ENCODE assay signal across 8 mouse cellular contexts in genomic region chr8:104533971-104534778, GRCm38 (mm10). TPM values are rescaled to one million over a fixed set of nuclear protein-coding genes. Genes with fewer than 3 reads are reported as not detected.
DNase-seq lines count a peak whose midpoint lies in the region; ATAC-seq lines count a peak whose summit lies in the region.

Gene Nae1 (minus strand): TSS chr8:104534637.
Gene Car7 (plus strand): TSS chr8:104534689.

- no peaks in the 10 kb centered on the region for H3K9me3 ChIP-seq in heart, embryonic 13.5 days
- H3K9me3 ChIP-seq in liver, embryonic 12.5 days (replicated peaks): no peaks in the 10 kb centered on the region
- H3K9me3 ChIP-seq in stomach, embryonic 15.5 days: no peaks in the 10 kb centered on the region

- peak within 1 kb of the TSS; percentile 85 for H3K4me2 ChIP-seq in heart, embryonic 13.5 days
- peak within 1 kb of the TSS; percentile 78 for H3K4me2 ChIP-seq in liver, embryonic 12.5 days
- H3K4me2 ChIP-seq in stomach, embryonic 15.5 days: peak within 1 kb of the TSS; percentile 63

- peak; percentile 85 for ATAC-seq in heart, embryonic 13.5 days (ENCODE audit: extremely low read depth, insufficient number of reproducible peaks, low FRiP score, low TSS enrichment)
- peak; percentile 97 for ATAC-seq in liver, embryonic 12.5 days
- peak; percentile 96 for ATAC-seq in stomach, embryonic 15.5 days (ENCODE audit: insufficient read depth, low FRiP score, low read depth)

- H3K4me1 ChIP-seq in brown adipose tissue, adult 24 weeks (ENCODE audit: control insufficient read depth, insufficient read depth, insufficient read length, low read length): peaks cover 3% of the 10 kb centered on the region; the same call in 1 of the 2 replicates
- H3K4me1 ChIP-seq in heart, embryonic 13.5 days: peaks cover 29% of the 10 kb centered on the region
- H3K4me1 ChIP-seq in liver, embryonic 12.5 days: peaks cover 32% of the 10 kb centered on the region
- peaks cover 10% of the 10 kb centered on the region; the same call in 1 of the 2 replicates for H3K4me1 ChIP-seq in stomach, embryonic 15.5 days

- H3K9ac ChIP-seq in heart, embryonic 13.5 days: peak within 1 kb of the TSS; percentile 98
- H3K9ac ChIP-seq in liver, embryonic 12.5 days: peak within 1 kb of the TSS; percentile 90
- H3K9ac ChIP-seq in stomach, embryonic 15.5 days: peak within 1 kb of the TSS; percentile 90

- peak; percentile 98 for DNase-seq in CD4-positive, CD25-positive, alpha-beta regulatory T cell, adult 2 months (ENCODE audit: low read depth, low spot score)
- peak; percentile 14 for DNase-seq in fat pad, adult 2 months (ENCODE audit: extremely low read depth, low read depth, low spot score)
- peak; percentile 95 for DNase-seq in kidney, postnatal 10 days
- peak; percentile 91 to 93 for DNase-seq in natural killer cell, adult 2 months (ENCODE audit: low spot score in 2 of 2)

- peak within 1 kb of the TSS; percentile 95 for H3K4me3 ChIP-seq in brown adipose tissue, adult 24 weeks (ENCODE audit: insufficient read depth, low read depth, low read length)
- peak within 1 kb of the TSS; percentile 90 for H3K4me3 ChIP-seq in heart, embryonic 13.5 days
- peak within 1 kb of the TSS; percentile 93 for H3K4me3 ChIP-seq in liver, embryonic 12.5 days
- H3K4me3 ChIP-seq in stomach, embryonic 15.5 days (replicated peaks): peak within 1 kb of the TSS; percentile 85

- peak within 1 kb of the TSS; percentile 75 for H3K27ac ChIP-seq in brown adipose tissue, adult 24 weeks (replicated peaks; ENCODE audit: low read depth, low read length)
- H3K27ac ChIP-seq in heart, embryonic 13.5 days (replicated peaks): peak within 1 kb of the TSS; percentile 82
- H3K27ac ChIP-seq in liver, embryonic 12.5 days: peak within 1 kb of the TSS; percentile 78
- peak within 1 kb of the TSS; percentile 83 for H3K27ac ChIP-seq in stomach, embryonic 15.5 days

- H3K27me3 ChIP-seq in heart, embryonic 13.5 days (replicated peaks): peaks cover 22% of the 10 kb centered on the region
- peaks cover 17% of the 10 kb centered on the region for H3K27me3 ChIP-seq in liver, embryonic 12.5 days (replicated peaks)
- peaks cover 10% of the 10 kb centered on the region; the same call in 1 of the 2 replicates for H3K27me3 ChIP-seq in stomach, embryonic 15.5 days (replicated peaks)

- under 1% methylated on average over 70 of the region's 70 CpGs for WGBS in heart, embryonic 13.5 days
- 1% methylated on average over 70 of the region's 70 CpGs for WGBS in liver, embryonic 12.5 days (ENCODE audit: insufficient replicate concordance)
- WGBS in stomach, embryonic 15.5 days: under 1% methylated on average over 68 of the region's 70 CpGs

- peaks cover 20% of the 10 kb centered on the region for H3K36me3 ChIP-seq in heart, embryonic 13.5 days
- H3K36me3 ChIP-seq in liver, embryonic 12.5 days: peaks cover 15% of the 10 kb centered on the region
- H3K36me3 ChIP-seq in stomach, embryonic 15.5 days: peaks cover 10% of the 10 kb centered on the region; the same call in 1 of the 2 replicates

RNA-seq across cellular contexts. Expression of gene Nae1, which starts in this region (rescaled TPM):
- 33.8 and 36.6 TPM in 2 replicates for polyA plus RNA-seq in brown adipose tissue, adult 24 weeks (2012; ENCODE audit: insufficient read depth, insufficient read length, missing spikeins)
- 71.5 and 73.8 TPM in 2 replicates for polyA plus RNA-seq in heart, embryonic 13.5 days (2015; fragmentation: Nextera tagmentation; extraction: Ambion mirVana)
- 47.5 and 48.8 TPM in 2 replicates for polyA plus RNA-seq in liver, embryonic 12.5 days (2016; fragmentation: Nextera tagmentation; extraction: Ambion mirVana)
- polyA plus RNA-seq in stomach, embryonic 15.5 days (2015; fragmentation: Nextera tagmentation; extraction: Ambion mirVana): 84.4 and 91.2 TPM in 2 replicates

RNA-seq across cellular contexts. Expression of gene Car7, which starts in this region (rescaled TPM):
- 2.8 and 3.6 TPM in 2 replicates for polyA plus RNA-seq in brown adipose tissue, adult 24 weeks (2012; ENCODE audit: insufficient read depth, insufficient read length, missing spikeins)
- 0.80 and 1.4 TPM in 2 replicates for polyA plus RNA-seq in heart, embryonic 13.5 days (2015; fragmentation: Nextera tagmentation; extraction: Ambion mirVana)
- polyA plus RNA-seq in liver, embryonic 12.5 days (2016; fragmentation: Nextera tagmentation; extraction: Ambion mirVana): 2.2 and 2.3 TPM in 2 replicates
- polyA plus RNA-seq in stomach, embryonic 15.5 days (2015; fragmentation: Nextera tagmentation; extraction: Ambion mirVana): 1.0 TPM in 2 replicates

Comparison
In these comparisons a context has a peak if more than half of its experiments do, and no peak if none do; other contexts are left out.
1. Peak in every context shown above with its lines: DNase-seq, ATAC-seq, H3K4me3 ChIP-seq and H3K27ac ChIP-seq.
2. DNase-seq: peak in every context shown above with its lines; median percentile 98 in CD4-positive, CD25-positive, alpha-beta regulatory T cell, adult 2 months; 95 in kidney, postnatal 10 days; 92 in natural killer cell, adult 2 months; 14 in fat pad, adult 2 months.